Mouse (Mus musculus): ENCODE data around the gene Atp8b5. TPM values are rescaled to one million over a fixed set of nuclear protein-coding genes. Genes with fewer than 3 reads are reported as not detected.

Atp8b5 gene
- polyA plus RNA-seq, 1 experiment = not detected

DNA sequence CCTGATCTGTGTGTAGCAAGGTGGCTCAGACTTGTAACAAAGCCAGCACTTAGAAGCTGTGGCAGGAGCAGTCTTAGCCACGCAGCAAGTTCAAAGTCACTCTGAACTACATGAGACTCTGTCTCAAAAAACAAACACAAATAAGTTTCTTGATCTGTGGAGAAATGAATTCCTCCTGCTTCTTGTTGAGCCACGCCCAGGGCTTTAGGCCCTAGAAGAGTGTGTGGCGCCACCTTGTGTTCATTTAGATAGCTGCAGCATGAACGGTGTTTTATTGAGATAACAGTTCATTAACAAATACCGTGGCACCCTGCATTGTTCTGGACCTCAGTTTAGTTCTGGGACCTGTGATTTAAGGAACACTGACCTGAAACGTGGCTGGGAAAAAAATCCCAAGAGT, 153.3 kb downstream of the Atp8b5 start:
- peaks cover 12% of the 10 kb centered on the region for H3K9me3 ChIP-seq (ENCODE audit: control insufficient read depth, low read length)
- peaks cover 12% of the 10 kb centered on the region for H3K4me1 ChIP-seq (ENCODE audit: control insufficient read depth)
- no peak overlapping the region for H3K4me3 ChIP-seq (replicated peaks)
- no peaks in the 10 kb centered on the region for H3K36me3 ChIP-seq (ENCODE audit: control insufficient read depth)
- peaks cover 2% of the 10 kb centered on the region for H3K27me3 ChIP-seq (ENCODE audit: control insufficient read depth)
- TF ChIP-seq TAL1 (IDR thresholded peaks at IDR 0.05; ENCODE audit: low read length) = no peak
- TF ChIP-seq GATA1 (IDR thresholded peaks at IDR 0.05; ENCODE audit: low read length) = no peak

DNA sequence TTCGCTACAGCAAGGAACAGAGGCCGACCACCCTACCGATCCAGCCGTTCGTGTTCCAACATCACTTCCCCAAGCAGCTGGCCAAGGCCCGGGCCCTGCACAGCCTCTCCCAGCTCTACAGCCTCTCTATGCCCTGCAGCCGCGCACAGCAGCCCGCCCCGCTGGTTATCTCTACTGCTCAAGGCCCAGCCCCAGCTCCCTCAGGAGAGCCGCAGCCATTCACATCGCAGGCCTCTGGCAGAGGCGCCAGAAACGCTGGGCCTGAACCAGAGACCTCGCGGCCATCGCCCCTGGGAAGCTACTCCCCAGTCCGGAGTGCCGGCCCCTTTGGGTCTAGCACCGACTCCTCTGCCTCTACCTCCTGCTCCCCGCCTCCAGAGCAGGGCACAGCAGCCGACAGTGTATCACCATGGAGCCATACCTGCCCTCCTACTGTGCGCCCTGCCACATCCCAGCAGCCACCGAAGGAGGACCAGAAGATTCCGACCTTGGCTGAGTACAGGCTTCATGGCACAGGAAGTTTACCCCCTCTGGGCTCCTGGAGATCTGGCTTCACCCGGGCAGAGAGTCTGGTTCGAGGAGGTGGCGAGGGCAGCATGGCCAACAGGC, 154.8 kb downstream of the Atp8b5 start:
- H3K27me3 ChIP-seq (ENCODE audit: control insufficient read depth) = peaks cover 16% of the 10 kb centered on the region
- no peak for TF ChIP-seq GATA1 (IDR thresholded peaks at IDR 0.05; ENCODE audit: low read length)
- no peak for TF ChIP-seq TAL1 (IDR thresholded peaks at IDR 0.05; ENCODE audit: low read length)
- peaks cover 23% of the 10 kb centered on the region for H3K4me1 ChIP-seq (ENCODE audit: control insufficient read depth)

More for the DNA sequence above, 154.8 kb downstream of the Atp8b5 start:
- no peaks in the 10 kb centered on the region for H3K36me3 ChIP-seq (ENCODE audit: control insufficient read depth)
- no peaks in the 10 kb centered on the region for H3K9me3 ChIP-seq (ENCODE audit: control insufficient read depth, low read length)
- H3K4me3 ChIP-seq (replicated peaks) = no peak overlapping the region

Other genes with a start within 250 kb of the Atp8b5 start
- 2.1 and 2.2 TPM in 2 replicates for gene Pigo, start 241.3 kb upstream of the Atp8b5 start, polyA plus RNA-seq (2012)
- 15.4 and 16.6 TPM in 2 replicates for gene Stoml2, start 235.4 kb upstream of the Atp8b5 start, polyA plus RNA-seq (2012)
- 73.7 and 83.3 TPM in 2 replicates for gene Fam214b, start 220.9 kb upstream of the Atp8b5 start, polyA plus RNA-seq (2012)
- 0.01 TPM in 1 of 2 replicates, not detected in the other for gene Unc13b, start 208.2 kb upstream of the Atp8b5 start, polyA plus RNA-seq (2012)
- gene Rusc2, start 114.8 kb downstream of the Atp8b5 start, polyA plus RNA-seq (2012) = 0.03 TPM in 1 of 2 replicates, not detected in the other
- 0.05 and 0.10 TPM in 2 replicates for gene Fam166b, start 162.0 kb downstream of the Atp8b5 start, polyA plus RNA-seq (2012)
- gene Tesk1, start 174.8 kb downstream of the Atp8b5 start, polyA plus RNA-seq (2012) = 1.6 and 1.9 TPM in 2 replicates
- gene Cd72, start 187.5 kb downstream of the Atp8b5 start, polyA plus RNA-seq (2012) = 0.09 TPM in 1 of 2 replicates, not detected in the other
- gene Sit1, start 216.6 kb downstream of the Atp8b5 start, polyA plus RNA-seq (2012) = not detected in 2 replicates
- gene Ccdc107, start 225.7 kb downstream of the Atp8b5 start, polyA plus RNA-seq (2012) = 10.5 and 12.4 TPM in 2 replicates
- 9.4 and 10.5 TPM in 2 replicates for gene Arhgef39, start 232.5 kb downstream of the Atp8b5 start, polyA plus RNA-seq (2012)
- gene Car9, start 239.8 kb downstream of the Atp8b5 start, polyA plus RNA-seq (2012) = not detected in 2 replicates

Measured in erythroblast, embryonic 14.5 days (primary cell).